ENCODE assay signal across 1 mouse cellular context in the genomic region with DNA sequence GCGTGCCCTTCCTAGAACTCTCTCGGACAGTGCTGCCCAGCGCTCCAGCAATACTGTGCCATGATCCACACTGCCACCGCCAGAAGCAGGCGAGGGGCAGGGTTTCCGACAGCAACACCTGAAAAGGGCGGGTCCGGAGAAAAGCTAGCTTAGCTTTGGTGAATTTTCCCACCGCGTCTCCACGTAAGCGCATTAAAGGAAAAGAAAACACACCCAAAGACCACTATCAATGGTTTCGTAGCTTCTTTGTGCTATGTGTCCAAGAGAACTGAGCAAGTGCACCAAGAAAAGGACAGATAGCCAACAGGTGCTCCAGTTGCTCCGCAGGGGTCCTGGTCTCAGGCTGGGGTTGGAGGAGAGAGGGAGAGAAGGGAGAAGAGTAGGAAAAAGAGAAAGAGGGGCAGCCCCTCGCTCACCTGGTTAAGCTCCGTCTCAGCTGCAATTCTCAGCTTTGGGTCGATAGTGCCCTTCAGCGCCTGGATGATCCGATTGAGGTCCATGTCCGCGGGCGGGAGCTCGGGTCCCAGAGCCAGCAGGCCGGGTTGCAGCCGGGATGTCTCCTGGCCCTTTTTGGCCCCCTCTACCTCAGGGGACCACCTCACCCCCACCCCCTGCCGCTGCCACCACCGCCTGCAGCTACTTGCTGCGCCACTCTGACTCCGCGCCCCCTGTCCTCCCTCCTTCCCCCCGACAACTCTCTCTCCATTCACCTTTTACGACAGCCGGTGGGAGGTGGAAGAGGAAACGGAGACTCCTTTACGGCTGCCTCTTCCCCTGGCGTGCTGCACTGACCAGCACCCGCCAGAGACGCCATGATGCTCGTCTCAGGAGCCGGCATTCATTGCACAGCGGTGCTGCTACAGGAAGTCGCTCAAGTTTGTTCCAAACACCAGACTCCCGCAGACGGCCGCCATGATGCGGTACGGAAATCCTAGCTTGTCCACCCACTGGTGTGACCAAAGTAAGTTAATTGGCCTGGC.
TF ChIP-seq lines count a peak whose summit lies in the region.

A gene (minus strand): TSS at position 720 of the 980 bp plus-strand sequence.

TF ChIP-seq in MEL, 35 proteins besides CTCF, POLR2A, EP300 and RAD21 (continued from another document):
- TF ChIP-seq MEF2A (IDR thresholded peaks at IDR 0.05; ENCODE audit: extremely low read depth, insufficient replicate concordance, low read depth, low read length, poor library complexity, severe bottlenecking) (0 out of 2 replicates have a peak, but pooled peaks have one; percentile 3), JUND (IDR thresholded peaks at IDR 0.05; ENCODE audit: low read depth, low read length) (no peak), HCFC1 (IDR thresholded peaks at IDR 0.05; ENCODE audit: low read depth, low read length) (peak; percentile 95), E2F4 (IDR thresholded peaks at IDR 0.05; ENCODE audit: borderline replicate concordance, low read depth, low read length) (no peak), ZMIZ1 (IDR thresholded peaks at IDR 0.05; ENCODE audit: low read depth, low read length) (peak; percentile 21; the same call in 1 of the 2 replicates), ETS1 (IDR thresholded peaks at IDR 0.05; ENCODE audit: low read depth, low read length) (0 out of 2 replicates have a peak, but pooled peaks have one; percentile 32), TCF12 (IDR thresholded peaks at IDR 0.05; ENCODE audit: low read depth, low read length) (peak; percentile 74), KAT2A (conservative IDR thresholded peaks at IDR 0.05; ENCODE audit: low read depth, low read length) (peak; percentile 91), ZKSCAN1 (IDR thresholded peaks at IDR 0.05; ENCODE audit: low read depth, low read length) (no peak), CHD2 (IDR thresholded peaks at IDR 0.05; ENCODE audit: low read length) (no peak), POLR2AphosphoS5 (IDR thresholded peaks at IDR 0.05; ENCODE audit: borderline replicate concordance, low read depth, low read length) (no peak), ZNF384 (IDR thresholded peaks at IDR 0.05; ENCODE audit: low read depth, low read length) (peak; percentile 30; the same call in 1 of the 2 replicates), MYB (IDR thresholded peaks at IDR 0.05; ENCODE audit: low read depth, low read length) (no peak), SMC3 (IDR thresholded peaks at IDR 0.05; ENCODE audit: low read depth, low read length) (no peak), MAX (IDR thresholded peaks at IDR 0.05; ENCODE audit: low read length) (peak; percentile 89), MYC (IDR thresholded peaks at IDR 0.05; ENCODE audit: low read depth, low read length) (peak; percentile 86), NELFE (IDR thresholded peaks at IDR 0.05; ENCODE audit: low read depth, low read length) (peak; percentile 68)
